Mouse (Mus musculus): ENCODE measurements around the gene Ttll12. TPM values are rescaled to one million over a fixed set of nuclear protein-coding genes. Genes with fewer than 3 reads are reported as not detected.

Ttll12 gene
- polyA plus RNA-seq, 1 experiment from 2014 or later = 63.8 TPM

DNA sequence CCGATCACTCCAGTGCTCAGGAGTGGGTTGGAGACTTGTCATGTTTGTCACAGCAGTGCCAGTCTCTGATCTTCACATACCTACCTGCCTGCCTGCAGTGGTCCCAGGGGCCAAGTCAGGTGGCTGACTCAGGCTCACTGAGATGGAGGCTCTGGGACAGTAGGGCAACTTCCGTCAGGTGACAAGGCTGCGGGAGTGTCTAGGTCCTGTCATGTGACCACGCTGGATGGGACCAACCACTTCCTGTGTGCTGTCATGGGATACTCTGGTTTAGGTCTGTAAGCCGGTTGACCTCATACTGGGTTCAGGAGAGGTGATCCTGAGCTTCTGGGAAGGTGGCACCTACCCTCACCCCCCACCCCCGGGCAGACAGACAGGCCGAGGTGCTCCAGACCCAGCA lies 48.9 kb downstream of the Ttll12 start:
- 94% methylated on average over 7 of the region's 7 CpGs for WGBS
- H3K27me3 ChIP-seq (ENCODE audit: low read depth, poor library complexity, severe bottlenecking) = no peaks in the 10 kb centered on the region
- H3K4me1 ChIP-seq = no peaks in the 10 kb centered on the region; the same call in 1 of the 2 replicates
- no peak overlapping the region for H3K4me3 ChIP-seq
- H3K36me3 ChIP-seq = peaks cover 65% of the 10 kb centered on the region
- H3K9me3 ChIP-seq (replicated peaks) = no peaks in the 10 kb centered on the region
- no peak overlapping the region for H3K27ac ChIP-seq
- DNase-seq (ENCODE audit: low spot score) = no peak

DNA sequence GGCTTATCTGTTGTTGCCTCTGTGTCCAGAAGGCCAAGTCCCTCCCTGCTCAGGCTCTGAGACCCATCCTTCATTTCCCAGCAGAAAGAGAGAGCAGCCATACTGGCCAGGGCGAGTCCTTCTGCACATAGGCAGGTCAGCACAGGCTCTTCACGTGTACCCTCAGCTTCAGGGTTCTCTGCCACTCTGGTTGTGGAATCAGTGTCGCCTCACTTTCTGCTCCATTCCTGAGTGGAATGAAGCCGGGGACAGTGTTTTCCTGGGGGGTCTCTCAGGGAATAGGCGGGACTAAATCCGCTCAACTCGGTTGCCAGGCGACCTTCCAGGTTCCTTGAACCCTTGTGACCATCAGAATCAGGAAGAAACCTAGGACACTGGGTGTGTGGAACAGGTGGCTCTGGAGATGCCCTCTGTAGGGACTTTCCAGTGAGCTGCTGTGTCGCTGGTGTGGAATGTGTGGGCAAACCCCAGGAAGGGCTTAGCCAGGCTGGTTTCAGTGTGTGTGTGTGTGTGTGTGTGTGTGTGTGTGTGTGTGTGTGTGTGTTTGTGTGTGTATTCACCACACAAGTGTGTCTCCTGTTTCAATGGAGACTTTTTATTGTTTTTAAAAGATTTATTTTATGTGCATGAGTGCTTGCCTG lies 53.2 kb downstream of the Ttll12 start:
- Histone ChIP-seq H3K4me3 (no peak overlapping the region), H3K4me1 (no peaks in the 10 kb centered on the region; the same call in 1 of the 2 replicates), H3K9me3 (replicated peaks) (no peaks in the 10 kb centered on the region), H3K27me3 (ENCODE audit: low read depth, poor library complexity, severe bottlenecking) (no peaks in the 10 kb centered on the region), H3K36me3 (peaks cover 22% of the 10 kb centered on the region), H3K27ac (no peak overlapping the region)
- 83% methylated on average over 9 of the region's 9 CpGs for WGBS
- DNase-seq (ENCODE audit: low spot score) = no peak

DNA sequence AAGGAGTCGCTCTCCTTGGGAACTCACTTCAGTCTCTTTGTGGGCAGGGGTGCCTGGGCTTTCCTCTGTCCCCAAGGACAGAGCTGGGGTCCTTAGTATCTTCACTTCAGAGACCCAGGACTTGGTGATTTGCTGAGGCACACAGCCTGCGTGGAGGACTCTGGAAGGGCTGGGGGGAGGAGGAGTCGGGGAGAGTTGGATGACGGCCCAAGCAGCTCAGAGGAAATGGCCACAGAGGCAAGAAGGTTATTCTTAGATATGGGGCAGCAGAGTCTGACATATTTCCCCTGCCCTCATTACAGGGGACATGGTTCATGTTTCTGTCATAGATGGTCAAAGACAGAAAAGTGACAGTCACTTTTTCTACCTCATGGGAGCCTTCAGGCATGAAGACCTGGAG lies 55.1 kb downstream of the Ttll12 start:
- H3K27ac ChIP-seq = no peak overlapping the region
- H3K4me3 ChIP-seq = no peak overlapping the region
- H3K36me3 ChIP-seq = peaks cover 3% of the 10 kb centered on the region
- DNase-seq (ENCODE audit: low spot score) = no peak
- H3K27me3 ChIP-seq (ENCODE audit: low read depth, poor library complexity, severe bottlenecking) = no peaks in the 10 kb centered on the region
- WGBS = 77% methylated on average over 4 of the region's 4 CpGs
- no peaks in the 10 kb centered on the region for H3K9me3 ChIP-seq (replicated peaks)
- H3K4me1 ChIP-seq = no peaks in the 10 kb centered on the region; the same call in 1 of the 2 replicates

DNA sequence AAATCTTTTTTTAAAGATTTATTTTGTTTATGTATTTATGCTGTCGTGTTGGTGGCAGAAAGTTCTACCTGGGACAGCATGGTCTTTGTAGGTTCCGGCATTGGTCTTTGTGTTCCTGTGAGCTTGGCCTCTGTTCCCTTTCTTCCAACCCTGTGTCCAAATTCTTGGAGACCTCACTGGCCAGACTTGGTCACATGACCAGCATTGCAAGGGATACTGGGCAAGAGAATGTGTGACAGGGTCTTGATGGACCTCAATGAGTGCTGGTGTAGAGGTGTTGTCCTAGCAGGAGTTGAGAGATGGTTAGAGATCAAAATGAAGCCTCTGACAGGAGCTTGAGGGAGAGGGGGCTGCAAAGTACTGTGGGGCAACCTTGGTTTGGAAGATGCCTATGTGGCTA lies 56.1 kb downstream of the Ttll12 start:
- WGBS = 96% methylated on average over 2 of the region's 2 CpGs
- Histone ChIP-seq H3K9me3 (replicated peaks) (no peaks in the 10 kb centered on the region), H3K27me3 (ENCODE audit: low read depth, poor library complexity, severe bottlenecking) (no peaks in the 10 kb centered on the region), H3K4me3 (no peak overlapping the region), H3K36me3 (no peaks in the 10 kb centered on the region), H3K4me1 (no peaks in the 10 kb centered on the region), H3K27ac (no peak overlapping the region)
- no peak for DNase-seq (ENCODE audit: low spot score)

DNA sequence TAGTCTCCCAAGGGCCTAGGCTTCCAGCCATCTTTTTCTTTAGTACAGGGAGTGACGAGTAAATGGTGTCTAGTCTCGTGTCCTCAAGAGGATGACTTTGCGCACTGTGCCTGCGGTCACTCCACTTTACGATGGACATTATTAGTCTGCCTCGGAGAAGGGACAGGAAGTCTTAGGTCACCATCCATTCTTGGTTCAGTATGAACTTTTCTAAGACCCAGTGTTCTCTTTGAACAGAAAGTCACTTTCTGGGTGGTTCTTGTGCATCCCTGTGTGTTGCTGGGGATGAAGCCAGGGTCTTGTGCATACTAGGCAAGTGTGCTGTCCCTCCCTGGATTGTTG lies 59.1 kb downstream of the Ttll12 start:
- no peak for DNase-seq (ENCODE audit: low spot score)
- 0 out of 2 replicates have a peak, but pooled peaks cover under 1% of the 10 kb centered on the region for H3K27me3 ChIP-seq (ENCODE audit: low read depth, poor library complexity, severe bottlenecking)
- 88% methylated on average over 6 of the region's 6 CpGs for WGBS
- no peak overlapping the region for H3K27ac ChIP-seq
- no peak overlapping the region for H3K4me3 ChIP-seq
- no peaks in the 10 kb centered on the region for H3K9me3 ChIP-seq (replicated peaks)
- no peaks in the 10 kb centered on the region for H3K36me3 ChIP-seq
- no peaks in the 10 kb centered on the region for H3K4me1 ChIP-seq

DNA sequence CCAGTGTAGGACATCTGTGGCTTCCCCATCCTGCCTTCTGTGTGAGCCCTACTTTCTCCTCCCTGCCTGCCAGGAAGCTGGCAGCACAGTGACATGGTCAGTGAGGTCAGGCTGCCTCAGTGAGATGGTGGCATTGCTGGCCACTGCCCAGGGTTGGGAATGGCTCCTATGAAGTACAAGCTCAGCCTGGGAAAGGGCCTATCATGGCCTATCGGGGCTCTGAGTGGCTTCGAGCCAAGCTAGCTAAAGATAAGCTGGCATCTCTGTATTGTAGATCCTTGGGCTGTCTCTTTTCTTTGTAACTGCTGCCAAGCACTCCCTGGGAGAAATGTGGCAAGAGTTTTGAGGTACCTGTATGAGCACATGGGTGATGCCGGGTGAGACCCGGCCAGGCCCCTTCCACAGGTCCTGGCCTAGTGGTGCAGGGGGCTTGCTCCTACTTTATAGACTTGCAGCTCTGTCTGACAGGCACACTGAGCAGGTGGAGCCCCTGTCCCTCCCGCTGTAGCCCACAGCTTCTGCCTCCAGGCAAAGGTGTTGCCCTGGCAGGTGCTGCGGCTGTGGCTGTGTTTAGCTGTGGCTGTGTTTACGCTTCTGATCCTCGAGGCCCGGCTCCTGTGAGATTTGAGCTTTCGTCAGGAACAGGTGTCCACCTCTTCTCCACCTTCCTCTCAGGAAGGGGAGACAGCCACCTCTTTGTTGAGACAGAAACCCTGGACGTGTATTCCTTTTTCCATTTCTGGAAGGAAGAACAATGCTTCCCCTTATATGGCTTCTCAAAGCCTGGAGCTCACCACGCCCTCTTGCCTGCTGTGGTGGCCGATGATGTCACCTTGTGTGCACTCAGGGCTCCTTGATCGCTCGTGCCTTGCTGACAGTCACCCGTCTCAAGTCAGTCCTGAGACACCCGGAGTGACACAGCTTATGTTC lies 59.7 kb downstream of the Ttll12 start:
- Histone ChIP-seq H3K4me1 (no peaks in the 10 kb centered on the region), H3K4me3 (no peak overlapping the region), H3K9me3 (replicated peaks) (no peaks in the 10 kb centered on the region), H3K27me3 (ENCODE audit: low read depth, poor library complexity, severe bottlenecking) (peaks cover 6% of the 10 kb centered on the region; the same call in 1 of the 2 replicates), H3K27ac (0 out of 2 replicates have a peak overlapping the region, but pooled peaks have one; percentile 15), H3K36me3 (no peaks in the 10 kb centered on the region)
- WGBS = 89% methylated on average over 17 of the region's 17 CpGs
- DNase-seq (ENCODE audit: low spot score) = no peak

DNA sequence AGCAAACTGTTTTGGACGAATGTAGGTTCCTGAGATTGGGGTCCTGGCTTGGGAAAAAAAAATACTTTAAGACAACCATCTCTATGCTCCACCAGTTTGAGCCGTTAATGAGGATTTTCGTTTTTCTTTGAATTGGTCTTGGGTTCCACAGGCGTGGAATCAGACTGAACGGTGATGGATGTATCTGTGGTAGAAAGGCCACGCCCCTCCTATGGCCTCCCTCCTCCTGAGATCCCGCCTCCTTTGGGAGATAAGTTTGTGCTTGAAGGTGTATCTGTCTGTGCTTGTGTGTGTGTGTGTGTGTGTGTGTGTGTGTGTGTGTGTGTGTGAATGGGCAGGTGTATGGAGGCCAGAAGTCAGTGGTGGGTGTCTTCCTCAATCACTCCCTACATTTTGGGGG lies 62.4 kb downstream of the Ttll12 start:
- no peaks in the 10 kb centered on the region for H3K9me3 ChIP-seq (replicated peaks)
- H3K4me1 ChIP-seq = no peaks in the 10 kb centered on the region
- no peaks in the 10 kb centered on the region for H3K36me3 ChIP-seq
- H3K27ac ChIP-seq = no peak overlapping the region
- H3K27me3 ChIP-seq (ENCODE audit: low read depth, poor library complexity, severe bottlenecking) = peaks cover 33% of the 10 kb centered on the region
- no peak for DNase-seq (ENCODE audit: low spot score)
- no peak overlapping the region for H3K4me3 ChIP-seq
- WGBS = 85% methylated on average over 7 of the region's 7 CpGs

DNA sequence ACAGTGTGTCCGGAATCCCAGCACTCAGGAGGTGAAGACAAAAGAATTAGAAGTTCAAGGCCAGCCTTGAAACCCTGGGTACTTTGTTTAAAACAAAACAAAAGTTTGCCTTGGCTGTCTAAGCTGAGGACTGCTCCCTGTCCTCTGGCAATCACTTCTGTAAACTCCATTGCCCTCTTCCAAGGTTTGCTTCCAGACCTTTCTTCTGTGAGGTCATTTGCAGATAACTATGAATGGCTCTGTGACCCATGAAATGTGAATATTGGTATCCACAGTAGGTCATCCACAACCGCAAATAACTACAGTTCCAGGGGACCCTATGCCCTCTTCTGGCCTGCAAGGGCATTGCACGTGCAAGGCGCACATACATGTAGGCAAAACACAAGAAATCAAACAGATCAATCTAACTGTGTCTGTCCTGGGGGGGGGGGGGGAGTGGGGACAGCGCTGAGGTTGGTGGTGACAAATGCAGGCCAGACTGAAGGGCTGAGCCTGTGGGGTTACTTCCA lies 62.9 kb downstream of the Ttll12 start:
- Histone ChIP-seq H3K27me3 (ENCODE audit: low read depth, poor library complexity, severe bottlenecking) (peaks cover 39% of the 10 kb centered on the region), H3K36me3 (no peaks in the 10 kb centered on the region), H3K9me3 (replicated peaks) (no peaks in the 10 kb centered on the region), H3K4me3 (no peak overlapping the region), H3K27ac (no peak overlapping the region), H3K4me1 (peaks cover 4% of the 10 kb centered on the region)
- no peak for DNase-seq (ENCODE audit: low spot score)
- 83% methylated on average over 5 of the region's 5 CpGs for WGBS

DNA sequence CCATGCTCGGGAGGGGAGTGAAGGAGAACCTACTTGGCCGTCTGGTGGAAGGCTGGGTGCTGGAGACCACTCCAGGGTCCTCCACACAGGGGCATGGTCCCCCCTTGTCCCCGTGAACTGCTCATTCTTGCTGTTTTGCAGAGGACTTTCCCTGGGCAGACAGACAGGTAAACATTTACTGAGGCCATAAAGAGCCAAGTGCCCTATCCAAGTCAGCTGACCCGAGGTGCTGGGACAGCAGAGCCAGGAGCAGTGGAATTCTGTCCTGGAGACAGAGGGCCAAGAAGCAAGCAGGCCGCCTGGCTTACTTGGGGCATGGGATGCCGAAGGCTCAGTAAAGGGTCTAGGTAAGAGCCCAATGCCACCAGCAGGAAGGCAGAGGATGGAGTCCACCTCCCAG lies 64.3 kb downstream of the Ttll12 start:
- no peaks in the 10 kb centered on the region for H3K36me3 ChIP-seq
- WGBS = 74% methylated on average over 6 of the region's 6 CpGs
- no peaks in the 10 kb centered on the region for H3K9me3 ChIP-seq (replicated peaks)
- no peak for DNase-seq (ENCODE audit: low spot score)
- peak overlapping the region; percentile 50; the same call in 1 of the 2 replicates for H3K27ac ChIP-seq
- H3K4me1 ChIP-seq = peaks cover 18% of the 10 kb centered on the region
- no peak overlapping the region for H3K4me3 ChIP-seq
- peaks cover 52% of the 10 kb centered on the region for H3K27me3 ChIP-seq (ENCODE audit: low read depth, poor library complexity, severe bottlenecking)

DNA sequence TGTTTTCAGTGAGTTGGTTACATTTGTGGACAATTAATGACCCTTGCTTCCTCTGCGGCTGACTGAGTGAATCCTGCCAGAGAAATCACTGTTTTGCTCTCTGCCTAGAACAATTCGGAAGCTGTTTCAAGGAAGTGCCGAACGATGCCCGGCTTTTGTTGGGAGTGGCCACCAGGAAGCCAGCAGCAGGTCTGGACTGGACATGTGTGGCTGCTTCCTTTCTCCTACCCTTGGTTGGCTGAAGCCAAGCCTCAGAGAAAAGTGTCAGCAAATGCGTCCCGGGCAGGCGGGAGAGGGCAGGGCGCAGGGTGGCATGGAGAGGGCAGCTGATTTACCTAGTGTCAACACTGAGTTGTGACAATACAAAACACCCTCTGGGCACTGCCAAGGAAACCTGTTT lies 64.7 kb downstream of the Ttll12 start:
- DNase-seq (ENCODE audit: low spot score) = no peak
- Histone ChIP-seq H3K27ac (peak overlapping the region; percentile 50; the same call in 1 of the 2 replicates), H3K27me3 (ENCODE audit: low read depth, poor library complexity, severe bottlenecking) (peaks cover 56% of the 10 kb centered on the region), H3K9me3 (replicated peaks) (no peaks in the 10 kb centered on the region), H3K4me1 (peaks cover 22% of the 10 kb centered on the region), H3K36me3 (no peaks in the 10 kb centered on the region), H3K4me3 (no peak overlapping the region)
- 73% methylated on average over 9 of the region's 9 CpGs for WGBS

DNA sequence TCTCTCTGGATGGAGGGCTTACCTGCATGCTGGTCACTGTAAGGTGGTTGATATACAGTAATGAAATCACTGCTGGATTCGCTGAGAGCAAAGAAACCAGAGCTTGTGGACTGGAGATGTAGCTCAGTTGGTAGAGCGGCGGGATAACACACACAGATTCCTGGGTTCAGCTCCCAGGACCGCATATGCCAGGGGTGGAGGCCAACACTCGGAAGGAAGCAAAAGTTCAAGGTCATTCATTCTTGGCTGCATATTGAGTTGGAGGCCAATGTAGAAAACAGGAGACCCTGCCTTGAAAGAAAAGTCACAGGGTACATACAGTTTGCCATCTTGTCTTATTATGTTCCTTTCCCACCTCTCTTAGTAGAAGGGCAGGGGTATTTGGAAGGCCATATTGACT lies 65.2 kb downstream of the Ttll12 start:
- 89% methylated on average over 5 of the region's 5 CpGs for WGBS
- Histone ChIP-seq H3K27me3 (ENCODE audit: low read depth, poor library complexity, severe bottlenecking) (peaks cover 61% of the 10 kb centered on the region), H3K4me1 (peaks cover 25% of the 10 kb centered on the region), H3K9me3 (replicated peaks) (no peaks in the 10 kb centered on the region), H3K4me3 (no peak overlapping the region), H3K36me3 (no peaks in the 10 kb centered on the region), H3K27ac (no peak overlapping the region)
- DNase-seq (ENCODE audit: low spot score) = no peak

DNA sequence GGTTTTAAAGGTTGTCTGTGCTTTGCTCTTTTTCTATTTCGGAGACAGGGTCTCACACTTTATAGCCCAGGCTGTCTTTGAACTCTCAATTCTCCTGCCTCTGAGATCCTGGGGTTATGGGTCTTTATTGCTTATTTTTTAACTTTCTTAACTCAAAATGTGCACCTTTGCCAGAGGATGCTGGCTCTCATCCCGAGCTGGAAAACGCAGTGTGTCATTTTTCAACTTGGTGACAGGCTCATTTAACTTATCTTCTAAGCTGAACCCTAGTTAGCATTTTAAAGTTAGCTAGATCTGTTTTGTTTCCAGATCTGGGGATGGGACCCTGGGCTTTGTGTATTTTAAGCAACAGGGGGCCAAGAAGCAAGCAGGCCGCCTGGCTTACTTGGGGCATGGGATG lies 66.1 kb downstream of the Ttll12 start:
- no peak for DNase-seq (ENCODE audit: low spot score)
- 56% methylated on average over 4 of the region's 4 CpGs for WGBS
- Histone ChIP-seq H3K36me3 (no peaks in the 10 kb centered on the region), H3K9me3 (replicated peaks) (no peaks in the 10 kb centered on the region), H3K4me1 (peaks cover 27% of the 10 kb centered on the region), H3K4me3 (no peak overlapping the region), H3K27ac (no peak overlapping the region), H3K27me3 (ENCODE audit: low read depth, poor library complexity, severe bottlenecking) (peaks cover 70% of the 10 kb centered on the region)

DNA sequence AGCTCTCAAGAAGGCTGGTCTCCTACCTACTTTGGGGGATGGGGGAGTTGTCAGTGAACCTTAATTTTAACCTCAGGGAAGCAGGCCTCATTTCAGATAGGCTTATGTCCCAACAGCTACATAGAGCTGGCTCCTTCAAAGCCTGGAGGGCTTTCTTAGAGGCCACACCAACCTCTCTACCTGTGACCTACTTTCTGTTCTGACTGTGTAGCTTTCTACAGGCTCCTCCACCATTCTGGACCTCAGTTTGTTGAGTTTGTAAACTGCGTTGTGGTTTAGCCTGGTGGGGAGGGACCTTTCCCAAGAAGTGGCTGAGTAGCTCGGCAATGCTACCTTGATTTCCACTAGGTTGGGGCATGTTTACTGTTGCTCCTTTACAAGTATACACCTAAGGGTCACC lies 67.2 kb downstream of the Ttll12 start:
- Histone ChIP-seq H3K27me3 (ENCODE audit: low read depth, poor library complexity, severe bottlenecking) (peaks cover 73% of the 10 kb centered on the region), H3K27ac (no peak overlapping the region), H3K4me3 (no peak overlapping the region), H3K36me3 (no peaks in the 10 kb centered on the region), H3K9me3 (replicated peaks) (no peaks in the 10 kb centered on the region), H3K4me1 (peaks cover 35% of the 10 kb centered on the region)
- 66% methylated on average over 2 of the region's 2 CpGs for WGBS
- no peak for DNase-seq (ENCODE audit: low spot score)
